Comparison of ENCODE assay signal across 13 mouse cellular contexts in genomic region chr5:90742029-90742428, GRCm38 (mm10). TPM values are rescaled to one million over a fixed set of nuclear protein-coding genes. Genes with fewer than 3 reads are reported as not detected.
DNase-seq lines count a peak whose midpoint lies in the region; ATAC-seq lines count a peak whose summit lies in the region.
"Had no signal": no experiment of that assay in that cellular context is flagged by ENCODE, and none has a peak within 500 bp of the region (broad histone marks: within the 10 kb centered on the region; RNA-seq: fewer than 3 reads in every experiment).

No protein-coding gene starts in this region.

- DNase-seq in layer of hippocampus, adult 11-12 months (ENCODE audit: low spot score) = peak; percentile 5
- DNase-seq in layer of hippocampus, adult 9-10 months (ENCODE audit: low spot score) = no peak
- DNase-seq in CD4-positive helper T cell, adult 2 months (ENCODE audit: low read depth, low spot score) = peak; percentile 47
- no peak for DNase-seq in urinary bladder, adult 18-20 months (ENCODE audit: low spot score in 2 of 2)
- no peak for DNase-seq in left cerebral cortex, postnatal 10 days (ENCODE audit: extremely low spot score in 1 of 2, low spot score in 2 of 2)
- DNase-seq in layer of hippocampus, postnatal 10 days (ENCODE audit: low spot score in 2 of 2) = no peak
- DNase-seq: cerebellum, postnatal 36 days had no signal

- intact Hi-C loops in left cerebral cortex, postnatal 10 days (cut with DNase I) = no loop called here

- ATAC-seq in hematopoietic stem cell, adult 5-6 weeks (replicated peaks in 1 of 2; ENCODE audit: insufficient read depth in 1 of 2, low FRiP score in 2 of 2, low TSS enrichment in 1 of 2, low read depth in 1 of 2, poor library complexity in 2 of 2, severe bottlenecking in 2 of 2) = peak; percentile 99
- ATAC-seq in megakaryocyte progenitor cell, adult 5-6 weeks (replicated peaks; ENCODE audit: poor library complexity) = peak; percentile 98
- ATAC-seq: midbrain, embryonic 13.5 days had no signal

RNA-seq across cellular contexts. Expression of gene Cxcl5, which starts 17.1 kb away (rescaled TPM):
- total RNA-seq in hematopoietic stem cell, adult 5-6 weeks (2017) = not detected in 2 replicates
- not detected in 2 replicates for total RNA-seq in megakaryocyte progenitor cell, adult 5-6 weeks (2015)
- total RNA-seq in megakaryocyte progenitor cell, adult 5-6 weeks (2017) = not detected in 2 replicates
- total RNA-seq in left cerebral cortex, postnatal 10 days (2021) = not detected
- total RNA-seq in layer of hippocampus, postnatal 10 days (2021) = under 1 TPM; 0.23 to 0.27 TPM
- total RNA-seq: adrenal gland, postnatal 36 days had no signal

RNA-seq across cellular contexts. Expression of gene Ppbp, which starts 26.3 kb away (rescaled TPM):
- 0.75 and 5.4 TPM in 2 replicates for total RNA-seq in hematopoietic stem cell, adult 5-6 weeks (2017)
- total RNA-seq in megakaryocyte progenitor cell, adult 5-6 weeks (2015) = 0.66 TPM in 1 of 2 replicates, not detected in the other
- not detected in 2 replicates for total RNA-seq in megakaryocyte progenitor cell, adult 5-6 weeks (2017)
- not detected for total RNA-seq in left cerebral cortex, postnatal 10 days (2021)
- not detected for total RNA-seq in layer of hippocampus, postnatal 10 days (2021)

RNA-seq across cellular contexts. Expression of gene Pf4, which starts 30.2 kb away (rescaled TPM):
- total RNA-seq in hematopoietic stem cell, adult 5-6 weeks (2017) = 41.8 and 64.8 TPM in 2 replicates
- total RNA-seq in megakaryocyte progenitor cell, adult 5-6 weeks (2015) = 0.64 and 3.3 TPM in 2 replicates
- total RNA-seq in megakaryocyte progenitor cell, adult 5-6 weeks (2017) = 1.2 and 2.2 TPM in 2 replicates
- 1 to 10 TPM; 1.6 to 8.3 TPM for total RNA-seq in left cerebral cortex, postnatal 10 days (2021)
- 1 to 10 TPM; 5.6 to 7.1 TPM for total RNA-seq in layer of hippocampus, postnatal 10 days (2021)

RNA-seq across cellular contexts. Expression of gene Cxcl3, which starts 43.9 kb away (rescaled TPM):
- 0.69 TPM in 1 of 2 replicates, not detected in the other for total RNA-seq in hematopoietic stem cell, adult 5-6 weeks (2017)
- not detected in 2 replicates for total RNA-seq in megakaryocyte progenitor cell, adult 5-6 weeks (2015)
- not detected in 2 replicates for total RNA-seq in megakaryocyte progenitor cell, adult 5-6 weeks (2017)
- total RNA-seq in left cerebral cortex, postnatal 10 days (2021) = not detected
- not detected for total RNA-seq in layer of hippocampus, postnatal 10 days (2021)
- total RNA-seq: adrenal gland, postnatal 36 days; gastrocnemius, postnatal 4 days; left cerebral cortex, postnatal 36 days had no signal

RNA-seq across cellular contexts. Expression of gene Cxcl15, which starts 52.3 kb away (rescaled TPM):
- total RNA-seq in hematopoietic stem cell, adult 5-6 weeks (2017) = 0.13 TPM in 1 of 2 replicates, not detected in the other
- total RNA-seq in megakaryocyte progenitor cell, adult 5-6 weeks (2015) = not detected in 2 replicates
- not detected in 2 replicates for total RNA-seq in megakaryocyte progenitor cell, adult 5-6 weeks (2017)
- not detected for total RNA-seq in left cerebral cortex, postnatal 10 days (2021)
- not detected for total RNA-seq in layer of hippocampus, postnatal 10 days (2021)
- total RNA-seq: adrenal gland, postnatal 36 days; gastrocnemius, postnatal 4 days; left cerebral cortex, postnatal 36 days had no signal

Comparison
In these comparisons a context has a peak if more than half of its experiments do, and no peak if none do; other contexts are left out.
1. DNase-seq: peak in layer of hippocampus, adult 11-12 months (single experiment) and CD4-positive helper T cell, adult 2 months (single experiment); none in layer of hippocampus, adult 9-10 months (single experiment), urinary bladder, adult 18-20 months (0 of 2), left cerebral cortex, postnatal 10 days (0 of 2) and layer of hippocampus, postnatal 10 days (0 of 2).